Mouse (Mus musculus): ENCODE results near the gene Cdc34. TPM values are rescaled to one million over a fixed set of nuclear protein-coding genes. Genes with fewer than 3 reads are reported as not detected.

Gene Cdc34
- polyA plus RNA-seq, 1 experiment from 2014 or later: 81.8 TPM

GRCm38 (mm10) chr10:79669576-79670057 lies 12.4 kb upstream of the Cdc34 start:
- Histone ChIP-seq H3K9ac (peak overlapping the region; percentile 98), H3K9me3 (ENCODE audit: control insufficient read depth, low read length) (no peaks in the 10 kb centered on the region), H3K4me1 (replicated peaks; ENCODE audit: control insufficient read depth, insufficient read depth, low read length) (peaks cover 18% of the 10 kb centered on the region), H3K27ac (peak overlapping the region; percentile 99), H3K4me3 (replicated peaks; ENCODE audit: low read length) (peak overlapping the region; percentile 100), H3K4me2 (replicated peaks) (peak overlapping the region; percentile 93), H3K27me3 (ENCODE audit: control insufficient read depth, insufficient read depth, low read length) (no peaks in the 10 kb centered on the region), H3K36me3 (replicated peaks; ENCODE audit: control insufficient read depth, insufficient read depth) (0 out of 2 replicates have a peak, but pooled peaks cover under 1% of the 10 kb centered on the region)
- peak; percentile 85 for DNase-seq (ENCODE audit: low spot score)
- ATAC-seq (ENCODE audit: low FRiP score): peak; percentile 70
- WGBS: under 1% methylated on average over 47 of the region's 47 CpGs

GRCm38 (mm10) chr10:79670071-79670888 lies 11.7 kb upstream of the Cdc34 start:
- Histone ChIP-seq H3K4me1 (replicated peaks; ENCODE audit: control insufficient read depth, insufficient read depth, low read length) (peaks cover 18% of the 10 kb centered on the region), H3K27me3 (ENCODE audit: control insufficient read depth, insufficient read depth, low read length) (no peaks in the 10 kb centered on the region), H3K27ac (peak overlapping the region; percentile 99), H3K4me3 (replicated peaks; ENCODE audit: low read length) (peak overlapping the region; percentile 100), H3K9ac (peak overlapping the region; percentile 98), H3K9me3 (ENCODE audit: control insufficient read depth, low read length) (no peaks in the 10 kb centered on the region), H3K36me3 (replicated peaks; ENCODE audit: control insufficient read depth, insufficient read depth) (0 out of 2 replicates have a peak, but pooled peaks cover 6% of the 10 kb centered on the region), H3K4me2 (replicated peaks) (peak overlapping the region; percentile 93)
- ATAC-seq (ENCODE audit: low FRiP score) (peak; percentile 29; the same call in 1 of the 2 replicates), DNase-seq (ENCODE audit: low spot score) (no peak)
- 36% methylated on average over 15 of the region's 15 CpGs for WGBS

GRCm38 (mm10) chr10:79671396-79672087 lies 10.5 kb upstream of the Cdc34 start:
- no peak for DNase-seq (ENCODE audit: low spot score)
- peak overlapping the region; percentile 93; the same call in 1 of the 2 replicates for H3K4me2 ChIP-seq (replicated peaks)
- H3K4me1 ChIP-seq (replicated peaks; ENCODE audit: control insufficient read depth, insufficient read depth, low read length): peaks cover 18% of the 10 kb centered on the region
- H3K27ac ChIP-seq: no peak overlapping the region
- no peak for ATAC-seq (ENCODE audit: low FRiP score)
- H3K9ac ChIP-seq: no peak overlapping the region
- WGBS: 67% methylated on average over 6 of the region's 6 CpGs
- H3K27me3 ChIP-seq (ENCODE audit: control insufficient read depth, insufficient read depth, low read length): no peaks in the 10 kb centered on the region
- no peaks in the 10 kb centered on the region for H3K9me3 ChIP-seq (ENCODE audit: control insufficient read depth, low read length)
- H3K36me3 ChIP-seq (replicated peaks; ENCODE audit: control insufficient read depth, insufficient read depth): peaks cover 16% of the 10 kb centered on the region
- H3K4me3 ChIP-seq (replicated peaks; ENCODE audit: low read length): no peak overlapping the region

GRCm38 (mm10) chr10:79672088-79672455 lies 9.9 kb upstream of the Cdc34 start:
- peaks cover 18% of the 10 kb centered on the region for H3K4me1 ChIP-seq (replicated peaks; ENCODE audit: control insufficient read depth, insufficient read depth, low read length)
- WGBS: 62% methylated on average over 3 of the region's 3 CpGs
- ATAC-seq (ENCODE audit: low FRiP score): no peak
- no peaks in the 10 kb centered on the region for H3K9me3 ChIP-seq (ENCODE audit: control insufficient read depth, low read length)
- no peak overlapping the region for H3K9ac ChIP-seq
- peaks cover 17% of the 10 kb centered on the region for H3K36me3 ChIP-seq (replicated peaks; ENCODE audit: control insufficient read depth, insufficient read depth)
- no peak for DNase-seq (ENCODE audit: low spot score)
- H3K4me2 ChIP-seq (replicated peaks): no peak overlapping the region
- H3K27ac ChIP-seq: no peak overlapping the region
- H3K4me3 ChIP-seq (replicated peaks; ENCODE audit: low read length): no peak overlapping the region
- H3K27me3 ChIP-seq (ENCODE audit: control insufficient read depth, insufficient read depth, low read length): no peaks in the 10 kb centered on the region

- ATAC-seq (ENCODE audit: low FRiP score): no peak
- Histone ChIP-seq H3K36me3 (replicated peaks; ENCODE audit: control insufficient read depth, insufficient read depth) (peaks cover 17% of the 10 kb centered on the region), H3K4me1 (replicated peaks; ENCODE audit: control insufficient read depth, insufficient read depth, low read length) (peaks cover 16% of the 10 kb centered on the region), H3K27me3 (ENCODE audit: control insufficient read depth, insufficient read depth, low read length) (no peaks in the 10 kb centered on the region), H3K9ac (no peak overlapping the region), H3K4me2 (replicated peaks) (no peak overlapping the region), H3K4me3 (replicated peaks; ENCODE audit: low read length) (no peak overlapping the region), H3K9me3 (ENCODE audit: control insufficient read depth, low read length) (no peaks in the 10 kb centered on the region), H3K27ac (no peak overlapping the region)
- no peak for DNase-seq (ENCODE audit: low spot score)
- WGBS: 100% methylated on average over 3 of the region's 3 CpGs
Measured at GRCm38 (mm10) chr10:79673054-79673453, 8.9 kb upstream of the Cdc34 start.

- Histone ChIP-seq H3K4me2 (replicated peaks) (no peak overlapping the region), H3K4me3 (replicated peaks; ENCODE audit: low read length) (no peak overlapping the region), H3K36me3 (replicated peaks; ENCODE audit: control insufficient read depth, insufficient read depth) (peaks cover 17% of the 10 kb centered on the region), H3K27ac (no peak overlapping the region), H3K9me3 (ENCODE audit: control insufficient read depth, low read length) (no peaks in the 10 kb centered on the region), H3K4me1 (replicated peaks; ENCODE audit: control insufficient read depth, insufficient read depth, low read length) (peaks cover 9% of the 10 kb centered on the region), H3K9ac (no peak overlapping the region), H3K27me3 (ENCODE audit: control insufficient read depth, insufficient read depth, low read length) (no peaks in the 10 kb centered on the region)
- 49% methylated on average over 44 of the region's 44 CpGs for WGBS
- DNase-seq (ENCODE audit: low spot score) (no peak), ATAC-seq (ENCODE audit: low FRiP score) (no peak)
Measured at GRCm38 (mm10) chr10:79675346-79676035, 6.5 kb upstream of the Cdc34 start.

GRCm38 (mm10) chr10:79680606-79681495 lies 1.1 kb upstream of the Cdc34 start:
- Histone ChIP-seq H3K4me3 (replicated peaks; ENCODE audit: low read length) (peak overlapping the region; percentile 83), H3K4me1 (replicated peaks; ENCODE audit: control insufficient read depth, insufficient read depth, low read length) (peaks cover 18% of the 10 kb centered on the region), H3K27ac (peak overlapping the region; percentile 85), H3K36me3 (replicated peaks; ENCODE audit: control insufficient read depth, insufficient read depth) (peaks cover 23% of the 10 kb centered on the region), H3K9me3 (ENCODE audit: control insufficient read depth, low read length) (no peaks in the 10 kb centered on the region), H3K9ac (peak overlapping the region; percentile 61), H3K4me2 (replicated peaks) (peak overlapping the region; percentile 53), H3K27me3 (ENCODE audit: control insufficient read depth, insufficient read depth, low read length) (no peaks in the 10 kb centered on the region)
- DNase-seq (ENCODE audit: low spot score) (no peak), ATAC-seq (ENCODE audit: low FRiP score) (peak; percentile 27)
- whole genome bisulfite sequencing: 43% methylated on average over 11 of the region's 11 CpGs

GRCm38 (mm10) chr10:79682551-79682915 lies 538 bp downstream of the Cdc34 start:
- Histone ChIP-seq H3K4me3 (replicated peaks; ENCODE audit: low read length) (peak overlapping the region; percentile 83), H3K4me2 (replicated peaks) (peak overlapping the region; percentile 94), H3K27ac (peak overlapping the region; percentile 85), H3K9ac (peak overlapping the region; percentile 86), H3K36me3 (replicated peaks; ENCODE audit: control insufficient read depth, insufficient read depth) (peaks cover 32% of the 10 kb centered on the region), H3K4me1 (replicated peaks; ENCODE audit: control insufficient read depth, insufficient read depth, low read length) (peaks cover 18% of the 10 kb centered on the region), H3K27me3 (ENCODE audit: control insufficient read depth, insufficient read depth, low read length) (no peaks in the 10 kb centered on the region), H3K9me3 (ENCODE audit: control insufficient read depth, low read length) (no peaks in the 10 kb centered on the region)
- DNase-seq (ENCODE audit: low spot score) (no peak), ATAC-seq (ENCODE audit: low FRiP score) (peak; percentile 7; the same call in 1 of the 2 replicates)
- 0% methylated on average over 10 of the region's 10 CpGs for WGBS

Data from hindbrain, embryonic 14.5 days (tissue).